Comparison of ENCODE assay signal across 8 mouse cellular contexts in genomic region chr6:55717209-55717608, GRCm38 (mm10). TPM values are rescaled to one million over a fixed set of nuclear protein-coding genes. Genes with fewer than 3 reads are reported as not detected.
DNase-seq lines count a peak whose midpoint lies in the region; TF ChIP-seq lines count a peak whose summit lies in the region.

No protein-coding gene starts in this region.

- H3K4me3 ChIP-seq in lung, adult 2 months (replicated peaks; ENCODE audit: extremely low read depth, low read depth, low read length): no peak overlapping the region

- peak; percentile 51; the same call in 1 of the 2 replicates for TF ChIP-seq CTCF in lung, adult 2 months (IDR thresholded peaks at IDR 0.05; ENCODE audit: insufficient read depth, low read length)

- H3K4me1 ChIP-seq in lung, adult 2 months (ENCODE audit: control insufficient read depth, insufficient read depth, low read length): no peaks in the 10 kb centered on the region

- DNase-seq in 3134 (ENCODE audit: extremely low read depth, insufficient read length, low spot score) (peak; percentile 6), NIH3T3 (ENCODE audit: low read depth) (peak; percentile 62)
- peak; percentile 93 to 95 for DNase-seq in cerebellum, postnatal 10 days
- peak; percentile 8 for DNase-seq in heart, adult 8-10 months (ENCODE audit: low spot score)
- DNase-seq in large intestine, adult 2 months (ENCODE audit: low read depth, low spot score): peak; percentile 25
- DNase-seq in lung, adult 2 months: peak; percentile 50
- peak; percentile 78 for DNase-seq in right cerebral cortex, postnatal 14 days
- no peak for DNase-seq in B cell, adult 2 months

- 29% methylated on average over 5 of the region's 5 CpGs for WGBS in large intestine, adult 2 months
- 30% methylated on average over 5 of the region's 5 CpGs for WGBS in lung, adult 2 months

- TF ChIP-seq POLR2A in lung, adult 2 months (IDR thresholded peaks at IDR 0.05; ENCODE audit: borderline replicate concordance, extremely low read depth, low read depth, low read length): no peak

RNA-seq across cellular contexts. Expression of gene Neurod6, which starts 36.1 kb away (rescaled TPM):
- not detected for total RNA-seq in heart, adult 8-10 months (2022)
- polyA plus RNA-seq in large intestine, adult 2 months (2012; rRNA removed): not detected in 2 replicates
- not detected in 2 replicates for polyA plus RNA-seq in lung, adult 2 months (2012; rRNA removed)

Comparison
In these comparisons a context has a peak if more than half of its experiments do, and no peak if none do; other contexts are left out.
1. DNase-seq: peak in 3134 (single experiment), NIH3T3 (single experiment), cerebellum, postnatal 10 days (2 of 2), heart, adult 8-10 months (single experiment), large intestine, adult 2 months (single experiment), lung, adult 2 months (single experiment) and right cerebral cortex, postnatal 14 days (single experiment); none in B cell, adult 2 months (0 of 2).